Mouse (Mus musculus) heart, embryonic 11.5 days (tissue): ENCODE measurements around the gene S100a10. TPM values are rescaled to one million over a fixed set of nuclear protein-coding genes. Genes with fewer than 3 reads are reported as not detected.
"Not testable (repeated sequence)": the region's sequence is repeated elsewhere in the genome, so short reads cannot be mapped to it uniquely, and the experiment has no call there.

ENCODE experiments used
- ATAC-seq: fragments of 200-750 bp; cut with Nextera tagmentation; replicated peaks from 2 replicates; pipeline ENCODE4 v1.8.0; 2017; ENCODE audit warnings: moderate library complexity; ENCODE audit not compliant: insufficient number of reproducible peaks, low FRiP score, low TSS enrichment
- H3K27ac ChIP-seq: fragments of 300-500 bp; sonication (generic); 2 replicates; pipeline ENCODE4 v1.5.1; 2014; ENCODE audit warnings: mild to moderate bottlenecking, low read depth, low read length
- H3K27me3 ChIP-seq: fragments of 300-500 bp; sonication (generic); 2 replicates; pipeline ENCODE4 v1.6.1; 2014; ENCODE audit warnings: mild to moderate bottlenecking, low read length, mixed read lengths; ENCODE audit not compliant: control insufficient read depth, insufficient read depth
- H3K36me3 ChIP-seq: fragments of 300-500 bp; sonication (generic); 2 replicates; pipeline ENCODE4 v1.6.1; 2014; ENCODE audit warnings: mild to moderate bottlenecking, low read length, moderate library complexity, mixed read lengths; ENCODE audit not compliant: control insufficient read depth, insufficient read depth
- H3K4me1 ChIP-seq: fragments of 300-500 bp; sonication (generic); 2 replicates; pipeline ENCODE4 v1.6.1; 2014; ENCODE audit warnings: low read length; ENCODE audit not compliant: control insufficient read depth, insufficient read depth
- H3K4me2 ChIP-seq: fragments of 300-500 bp; sonication (generic); 2 replicates; pipeline ENCODE4 v1.6.1; 2014; ENCODE audit warnings: mild to moderate bottlenecking, moderate library complexity
- H3K4me3 ChIP-seq: fragments of 300-500 bp; sonication (generic); 2 replicates; pipeline ENCODE4 v1.5.1; 2014; ENCODE audit warnings: low read depth, low read length
- H3K9ac ChIP-seq: fragments of 300-500 bp; sonication (generic); 2 replicates; pipeline ENCODE4 v1.6.1; 2014; ENCODE audit warnings: mild to moderate bottlenecking, low read depth, low read length, moderate library complexity
- H3K9me3 ChIP-seq: fragments of 300-500 bp; sonication (generic); replicated peaks from 2 replicates; pipeline ENCODE4 v1.6.1; 2016; ENCODE audit warnings: low read length; ENCODE audit not compliant: control insufficient read depth
- WGBS: fragments of 180-500 bp; shearing (Covaris S2); extraction: QIAGEN DNeasy Blood & Tissue Kit; methylation state at CpG from one replicate; pipeline ENCODE4 v1.1.7; 2014; ENCODE audit not compliant: insufficient replicate concordance; 5-methylcytosine and 5-hydroxymethylcytosine counted together
- polyA plus RNA-seq: library from polyadenylated mRNA; unstranded; fragments of >200 nt; fragmentation: Nextera tagmentation; extraction: Ambion mirVana; gene quantifications from 2 replicates; pipeline ENCODE4 v1.2.1, GENCODE M21; 2014

Gene S100a10
- polyA plus RNA-seq, 1 experiment from 2014 or later = 222 TPM

DNA sequence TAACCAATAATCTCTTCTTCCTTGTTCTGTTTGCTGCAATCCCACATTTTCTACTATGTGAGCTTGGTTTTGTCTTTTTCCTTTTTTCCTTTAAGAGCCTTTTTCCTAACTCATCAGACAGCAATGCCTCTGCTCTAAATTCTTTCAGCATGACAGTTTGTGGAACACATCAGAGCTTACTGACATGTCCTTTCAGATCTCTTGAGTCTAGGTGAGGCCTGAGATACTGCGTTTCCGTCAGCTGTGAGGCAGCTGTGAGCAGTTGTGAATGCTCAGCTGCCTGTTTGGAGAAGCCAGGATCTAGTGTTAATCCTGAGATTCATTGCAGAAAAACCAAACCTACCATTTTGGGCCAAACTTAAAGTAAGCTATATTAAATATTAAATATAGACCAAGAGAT, 16.4 kb upstream of the S100a10 start:
- H3K4me3 ChIP-seq = no peak overlapping the region
- 48% methylated on average over 2 of the region's 2 CpGs for WGBS

DNA sequence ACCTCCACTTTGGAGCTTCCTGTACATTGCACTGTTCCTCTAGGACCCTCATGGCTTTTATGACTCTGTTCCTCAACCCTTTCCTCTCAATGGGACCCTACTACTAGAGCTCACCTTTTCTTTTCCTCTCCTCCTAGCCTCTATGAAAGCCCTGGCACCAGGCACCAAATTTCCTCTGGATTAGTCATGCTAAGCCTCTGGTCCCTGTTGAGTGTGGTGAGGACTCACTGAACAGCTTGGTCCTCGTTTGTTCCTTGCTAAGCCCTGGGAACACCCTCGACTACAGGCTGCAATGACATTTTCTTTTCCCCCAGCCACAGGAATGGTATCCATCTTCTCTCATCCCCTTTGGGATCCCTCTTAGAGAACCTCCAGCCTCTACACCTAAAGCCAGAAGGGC, 13.4 kb upstream of the S100a10 start:
- Histone ChIP-seq H3K9ac (no peak overlapping the region), H3K27me3 (no peaks in the 10 kb centered on the region), H3K9me3 (no peaks in the 10 kb centered on the region), H3K27ac (no peak overlapping the region), H3K4me1 (peaks cover 3% of the 10 kb centered on the region; the same call in 1 of the 2 replicates), H3K4me3 (no peak overlapping the region), H3K36me3 (no peaks in the 10 kb centered on the region), H3K4me2 (no peak overlapping the region)
- no peak for ATAC-seq
- WGBS = 47% methylated on average over 2 of the region's 2 CpGs

More for the DNA sequence above, 16.4 kb upstream of the S100a10 start:
- Histone ChIP-seq H3K9ac (no peak overlapping the region), H3K9me3 (no peaks in the 10 kb centered on the region), H3K4me2 (no peak overlapping the region), H3K36me3 (no peaks in the 10 kb centered on the region), H3K27me3 (no peaks in the 10 kb centered on the region), H3K4me1 (peaks cover 3% of the 10 kb centered on the region; the same call in 1 of the 2 replicates), H3K27ac (no peak overlapping the region)
- no peak for ATAC-seq

DNA sequence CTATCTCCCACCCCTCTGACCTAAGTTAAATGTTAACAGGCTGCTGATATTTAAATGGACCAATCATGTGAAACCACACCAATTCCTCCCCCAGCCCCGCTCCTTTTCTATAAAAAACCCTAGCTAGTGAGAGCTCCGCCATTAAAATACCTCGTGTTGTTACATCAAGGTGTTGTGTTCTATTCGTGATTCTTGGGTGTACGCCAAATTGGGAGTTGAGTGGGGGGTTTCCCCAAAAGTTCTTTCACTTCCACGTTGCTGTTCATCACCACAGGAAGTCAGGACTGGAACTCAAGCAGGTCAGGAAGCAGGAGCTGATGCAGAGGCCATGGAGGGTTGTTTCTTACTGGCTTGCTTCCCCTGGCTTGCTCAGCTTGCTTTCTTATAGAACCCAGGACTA, 10.7 kb upstream of the S100a10 start:
- 76% methylated on average over 6 of the region's 6 CpGs for WGBS
- ATAC-seq = not testable (repeated sequence)

DNA sequence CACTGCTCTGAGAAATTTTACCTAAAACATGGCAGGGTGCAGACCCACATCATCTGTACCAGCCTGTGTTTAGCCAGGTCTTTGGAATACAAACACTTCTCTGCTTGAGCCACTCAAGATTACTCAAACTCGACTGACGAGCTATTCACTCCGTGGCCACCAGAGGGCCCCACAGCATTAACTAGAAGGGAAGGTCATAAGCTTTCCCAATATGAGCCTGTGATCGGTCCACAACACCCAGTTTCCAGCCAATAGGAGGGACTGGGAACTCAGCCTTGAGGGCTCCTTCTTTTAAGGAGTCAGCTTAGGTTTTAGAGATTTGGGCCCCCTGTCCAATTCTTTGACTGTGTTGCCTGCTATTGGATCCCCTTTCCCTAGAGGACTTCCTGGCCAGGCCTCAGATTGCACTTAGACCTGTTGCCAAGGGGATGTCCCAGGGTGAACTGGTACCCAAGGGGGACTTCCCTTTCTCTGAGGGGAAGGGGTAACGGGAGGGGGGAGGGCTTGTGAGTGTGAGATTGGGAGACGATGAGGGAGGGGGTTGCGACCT, 7.7 kb upstream of the S100a10 start:
- no peaks in the 10 kb centered on the region for H3K27me3 ChIP-seq
- H3K9me3 ChIP-seq = no peaks in the 10 kb centered on the region
- H3K4me3 ChIP-seq = no peak overlapping the region
- no peak overlapping the region for H3K27ac ChIP-seq
- WGBS = 28% methylated on average over 7 of the region's 7 CpGs
- H3K4me1 ChIP-seq = no peaks in the 10 kb centered on the region
- ATAC-seq = no peak
- H3K9ac ChIP-seq = no peak overlapping the region
- no peaks in the 10 kb centered on the region for H3K36me3 ChIP-seq
- no peak overlapping the region for H3K4me2 ChIP-seq

More for the DNA sequence above, 10.7 kb upstream of the S100a10 start:
- not testable (repeated sequence) for H3K27ac ChIP-seq, H3K4me2 ChIP-seq, H3K27me3 ChIP-seq, H3K9ac ChIP-seq, H3K9me3 ChIP-seq, H3K4me3 ChIP-seq, H3K36me3 ChIP-seq, H3K4me1 ChIP-seq

DNA sequence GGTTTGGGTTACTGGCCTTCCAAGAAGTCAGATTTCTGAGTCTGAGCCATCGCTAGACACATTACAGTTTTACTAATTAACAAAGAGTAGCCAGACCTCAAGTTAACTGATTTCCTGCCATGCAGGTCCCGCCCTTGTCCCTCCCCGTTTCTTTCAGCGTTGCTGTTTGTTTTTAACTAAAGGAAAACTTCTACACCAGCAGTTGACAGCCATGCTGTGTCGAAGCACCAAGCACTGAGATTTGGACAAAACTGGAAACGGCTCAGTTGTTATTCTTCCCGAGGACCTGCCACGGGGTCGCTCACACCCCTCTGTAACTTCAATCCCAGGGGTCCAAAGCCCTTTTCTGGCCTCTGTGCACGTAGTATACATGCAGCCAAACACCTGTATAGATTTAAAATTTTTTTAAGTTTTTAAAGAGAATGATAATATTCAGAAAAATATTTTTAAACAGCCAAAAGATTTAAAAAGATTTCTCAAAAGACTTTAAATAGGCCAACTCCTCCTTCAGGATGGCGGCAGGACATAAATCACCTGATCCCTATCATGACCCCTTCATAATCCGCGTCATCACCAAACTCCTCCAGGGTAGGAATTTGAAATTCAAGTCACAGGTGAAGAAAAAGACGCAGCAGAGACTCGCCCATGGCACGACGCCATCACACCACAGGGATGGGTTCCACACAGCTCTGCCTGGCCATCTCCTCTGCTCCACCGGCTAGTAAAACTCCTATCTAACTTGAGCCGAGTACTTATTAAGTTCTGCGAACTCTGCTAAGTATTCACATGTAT, 6.9 kb upstream of the S100a10 start:
- Histone ChIP-seq H3K27ac (no peak overlapping the region), H3K9ac (no peak overlapping the region), H3K36me3 (no peaks in the 10 kb centered on the region), H3K9me3 (no peaks in the 10 kb centered on the region), H3K27me3 (no peaks in the 10 kb centered on the region), H3K4me1 (no peaks in the 10 kb centered on the region), H3K4me3 (no peak overlapping the region), H3K4me2 (no peak overlapping the region)
- WGBS = 70% methylated on average over 20 of the region's 20 CpGs
- no peak for ATAC-seq

DNA sequence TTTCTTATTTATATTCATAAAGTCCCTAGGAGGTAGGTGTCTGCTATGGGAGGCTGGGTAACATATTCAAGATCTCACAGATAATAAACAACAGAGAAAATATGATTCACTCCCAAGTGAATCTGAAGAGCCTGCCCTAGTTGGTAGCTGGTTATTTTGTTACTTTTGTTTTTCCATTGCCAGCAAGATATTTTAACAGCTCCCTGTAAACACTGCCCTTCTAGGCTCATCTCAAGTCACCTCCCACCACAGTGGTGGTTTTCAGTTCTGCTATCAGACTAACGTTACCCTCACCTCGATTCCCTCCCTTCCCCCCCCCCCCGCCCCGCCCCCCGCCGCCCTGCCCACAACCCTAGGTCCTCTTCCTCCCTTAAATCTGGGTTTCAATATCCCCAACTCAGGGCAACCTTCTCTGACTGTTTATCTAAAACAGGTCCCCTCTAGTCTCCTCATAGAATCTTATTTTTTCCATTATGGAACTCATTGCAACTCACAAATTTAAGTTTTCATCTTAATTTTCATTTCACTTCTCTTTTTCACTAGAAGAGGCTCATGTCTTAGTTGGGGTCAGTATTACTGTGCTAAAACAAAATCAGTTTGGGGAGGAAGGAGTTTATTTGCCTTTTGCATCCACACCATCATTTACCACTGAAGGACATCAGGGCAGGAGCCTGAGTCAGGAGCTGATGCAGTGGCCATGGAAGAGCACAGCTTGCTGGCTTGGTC, 6.2 kb upstream of the S100a10 start:
- H3K4me3 ChIP-seq = no peak overlapping the region
- H3K27me3 ChIP-seq = no peaks in the 10 kb centered on the region
- H3K27ac ChIP-seq = no peak overlapping the region
- WGBS = 66% methylated on average over 5 of the region's 6 CpGs
- no peaks in the 10 kb centered on the region for H3K9me3 ChIP-seq
- H3K36me3 ChIP-seq = no peaks in the 10 kb centered on the region
- H3K4me1 ChIP-seq = no peaks in the 10 kb centered on the region
- no peak for ATAC-seq
- H3K9ac ChIP-seq = no peak overlapping the region
- no peak overlapping the region for H3K4me2 ChIP-seq

DNA sequence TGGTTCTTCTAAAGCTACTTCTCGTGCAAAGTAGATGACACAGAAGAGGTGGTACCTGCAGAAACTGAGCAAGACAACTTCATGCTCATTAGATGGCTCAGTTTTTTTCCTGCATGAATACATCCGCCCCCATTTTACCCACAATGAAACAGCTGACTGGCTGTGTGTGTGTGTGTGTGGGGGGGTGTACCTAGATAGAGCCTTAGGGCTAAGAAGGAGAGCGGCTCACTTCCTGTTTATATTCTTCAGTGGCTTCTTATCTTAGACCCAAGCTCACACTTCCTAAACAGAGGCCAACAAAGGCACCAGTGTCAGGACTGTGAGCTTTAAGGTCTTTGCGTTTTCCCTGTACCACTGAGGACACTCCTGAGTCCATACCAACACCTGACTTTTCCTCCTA, 4.9 kb upstream of the S100a10 start:
- Histone ChIP-seq H3K4me1 (peaks cover 4% of the 10 kb centered on the region; the same call in 1 of the 2 replicates), H3K27me3 (no peaks in the 10 kb centered on the region), H3K27ac (no peak overlapping the region), H3K9ac (no peak overlapping the region), H3K36me3 (no peaks in the 10 kb centered on the region), H3K9me3 (no peaks in the 10 kb centered on the region), H3K4me3 (no peak overlapping the region), H3K4me2 (no peak overlapping the region)
- ATAC-seq = no peak
- WGBS = 60% methylated on average over 4 of the region's 4 CpGs

DNA sequence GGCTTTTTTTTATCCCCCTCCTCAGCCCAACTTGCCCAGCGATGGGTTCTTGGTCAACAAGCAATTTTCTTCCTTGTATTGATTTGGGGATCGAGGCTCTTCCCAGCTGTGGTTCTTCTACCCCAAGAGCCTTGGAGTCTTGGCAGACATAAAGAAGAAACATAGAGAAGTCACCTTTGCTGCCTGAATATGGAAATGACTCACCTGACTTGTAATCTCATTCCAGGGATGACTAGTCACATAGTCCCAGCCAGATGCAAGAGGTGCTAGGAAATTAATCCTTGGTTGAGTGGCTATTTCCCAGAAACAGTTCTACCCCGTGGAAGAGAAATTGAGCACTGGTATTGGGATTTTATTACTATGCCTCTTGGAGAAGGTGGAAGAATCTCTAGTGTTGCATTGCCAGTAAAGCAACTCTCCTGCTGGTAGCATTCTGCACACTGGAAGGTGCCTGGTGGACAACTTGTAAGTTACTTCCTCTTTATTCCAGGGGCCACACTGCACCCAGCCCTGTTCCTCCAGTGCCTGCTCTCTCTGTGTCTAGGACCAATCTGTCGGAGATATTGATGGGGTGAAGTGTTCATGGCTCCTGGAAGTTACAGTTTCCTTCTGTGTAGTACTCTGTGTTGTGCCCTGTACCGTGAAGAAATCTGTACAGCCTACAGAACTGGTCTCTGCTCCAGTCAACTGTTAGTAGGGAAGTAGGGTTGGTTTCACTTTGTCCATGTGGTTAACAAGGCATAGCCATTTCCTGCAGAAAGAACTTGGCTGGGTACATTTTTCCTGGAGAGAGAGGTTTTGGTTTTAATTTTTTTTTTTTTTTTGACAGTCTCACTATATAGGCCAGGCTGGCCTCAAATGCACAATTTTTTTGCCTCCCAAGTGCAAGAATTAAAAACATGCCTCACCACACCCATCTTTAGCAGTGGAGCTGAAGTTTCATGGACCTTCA, 2.7 kb upstream of the S100a10 start:
- Histone ChIP-seq H3K36me3 (no peaks in the 10 kb centered on the region), H3K9ac (no peak overlapping the region), H3K4me1 (peaks cover 8% of the 10 kb centered on the region; the same call in 1 of the 2 replicates), H3K4me3 (no peak overlapping the region), H3K27me3 (no peaks in the 10 kb centered on the region), H3K9me3 (no peaks in the 10 kb centered on the region), H3K27ac (no peak overlapping the region), H3K4me2 (no peak overlapping the region)
- no peak for ATAC-seq
- WGBS = 80% methylated on average over 5 of the region's 5 CpGs
